ENCODE assay signal across 9 mouse cellular contexts in genomic region chr1:137226479-137227097, GRCm38 (mm10).
DNase-seq lines count a peak whose midpoint lies in the region; TF ChIP-seq lines count a peak whose summit lies in the region.
"Had no signal": no experiment of that assay in that cellular context is flagged by ENCODE, and none has a peak within 500 bp of the region (broad histone marks: within the 10 kb centered on the region; RNA-seq: fewer than 3 reads in every experiment).

No protein-coding gene starts in this region.

- peak; percentile 45; the same call in 1 of the 2 replicates for TF ChIP-seq CTCF in brain, embryonic 14.5 days (IDR thresholded peaks at IDR 0.05; ENCODE audit: borderline replicate concordance, extremely low read depth, insufficient read depth, insufficient read length)

- no peak for TF ChIP-seq POLR2A in brain, embryonic 14.5 days (IDR thresholded peaks at IDR 0.05; ENCODE audit: borderline replicate concordance, extremely low read depth, insufficient read depth, insufficient read length, poor library complexity, severe bottlenecking)

- DNase-seq in adrenal gland, postnatal 14 days = peak; percentile 21
- no peak for DNase-seq in adrenal gland, adult 2 months
- peak; percentile 24 to 33 for DNase-seq in kidney, postnatal 4 days
- no peak for DNase-seq in kidney, adult 9 months
- peak; percentile 13 for DNase-seq in 3T3-L1 (ENCODE audit: low read depth, low spot score)
- no peak for DNase-seq in brain, embryonic 14.5 days (ENCODE audit: low read depth)
- no peak for DNase-seq in Muller cell, postnatal 12 days (ENCODE audit: inconsistent ontology term)
- no peak for DNase-seq in adrenal gland, postnatal 25 days
- DNase-seq: embryo, embryonic 11 days had no signal

Comparison
In these comparisons a context has a peak if more than half of its experiments do, and no peak if none do; other contexts are left out.
1. DNase-seq: peak in adrenal gland, postnatal 14 days (single experiment), kidney, postnatal 4 days (2 of 2) and 3T3-L1 (single experiment); none in adrenal gland, adult 2 months (single experiment), kidney, adult 9 months (single experiment), brain, embryonic 14.5 days (single experiment), Muller cell, postnatal 12 days (single experiment) and adrenal gland, postnatal 25 days (single experiment).